Mouse (Mus musculus) C2C12 (cell line): ENCODE measurements around the gene Tnfaip8l1.

ENCODE experiments used
- CEBPB ChIP-seq: IDR thresholded peaks from one replicate; pipeline ENCODE4 v1.6.1; 2011; ENCODE audit warnings: low read depth, mild to moderate bottlenecking, control low read depth, moderate library complexity
- CTCF ChIP-seq: IDR thresholded peaks from one replicate; pipeline ENCODE4 v1.5.1; 2011; ENCODE audit not compliant: control insufficient read depth, insufficient read depth, insufficient read length
- FOSL1 ChIP-seq: IDR thresholded peaks from one replicate; pipeline ENCODE4 v1.8.0; 2011; ENCODE audit warnings: mild to moderate bottlenecking, low read length; ENCODE audit not compliant: poor library complexity, insufficient read depth, severe bottlenecking
- MAX ChIP-seq: IDR thresholded peaks from one replicate; pipeline ENCODE4 v1.6.1; 2011; ENCODE audit warnings: mild to moderate bottlenecking, control low read depth
- USF1 ChIP-seq: IDR thresholded peaks from one replicate; pipeline ENCODE4 v1.6.1; 2011; ENCODE audit warnings: low read depth, mild to moderate bottlenecking, control low read depth, moderate library complexity

DNA sequence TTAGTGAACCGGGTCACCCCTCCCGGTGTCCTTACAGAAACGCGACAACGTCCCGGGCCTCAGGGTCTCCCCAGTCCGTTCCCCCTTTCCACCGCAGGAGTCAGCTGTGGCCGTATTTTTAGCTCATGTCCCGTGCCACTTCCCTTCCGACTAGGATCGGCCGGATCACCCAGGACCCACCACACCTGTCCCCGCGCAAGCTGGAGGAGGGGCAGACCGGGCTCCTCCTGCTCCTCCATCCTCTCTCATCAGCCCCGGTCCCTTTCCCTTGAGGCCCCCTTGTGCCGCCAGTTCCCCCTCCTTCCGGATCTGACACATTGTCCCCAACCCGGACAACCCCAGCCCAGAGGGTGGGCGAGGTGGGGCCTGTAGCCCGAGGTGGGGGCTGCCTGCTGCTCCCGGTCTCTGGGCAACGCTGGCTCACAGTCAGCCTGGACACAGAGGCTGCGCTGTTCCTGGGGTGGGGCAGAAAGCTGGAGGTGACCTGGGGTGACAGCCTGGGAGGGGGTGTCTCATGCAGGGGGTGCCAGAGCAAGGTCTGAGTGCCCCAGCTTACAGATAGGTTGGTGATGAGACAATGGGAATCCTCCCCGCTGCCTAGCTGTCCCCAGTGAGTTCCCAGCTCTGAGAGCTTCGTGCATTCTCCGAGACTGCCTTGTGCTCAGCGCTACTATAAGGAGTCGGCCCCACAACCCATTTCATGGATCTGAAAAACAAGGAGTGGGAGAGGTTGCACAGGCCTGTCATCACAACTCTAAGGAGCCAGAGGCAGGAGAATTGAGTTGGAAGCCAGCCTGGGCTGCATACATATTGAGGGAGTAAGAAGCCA is 13.3 kb upstream of the Tnfaip8l1 start:
- no peak for TF ChIP-seq CTCF
- TF ChIP-seq USF1, result no peak
- no peak for TF ChIP-seq MAX
- TF ChIP-seq CEBPB, result no peak
- no peak for TF ChIP-seq FOSL1
